Mouse (Mus musculus) stomach, embryonic 15.5 days (tissue): ENCODE results near the gene Trpv6. TPM values are rescaled to one million over a fixed set of nuclear protein-coding genes. Genes with fewer than 3 reads are reported as not detected.

ENCODE experiments used
- ATAC-seq: fragments of 200-750 bp; cut with Nextera tagmentation; 2 replicates; pipeline ENCODE4 v1.8.0; 2017; ENCODE audit warnings: low read depth, moderate number of reproducible peaks, moderate TSS enrichment; ENCODE audit not compliant: insufficient read depth, low FRiP score
- H3K27ac ChIP-seq: fragments of 300-500 bp; sonication (generic); 2 replicates; pipeline ENCODE4 v1.5.1; 2015; ENCODE audit warnings: mild to moderate bottlenecking, inconsistent platforms
- H3K27me3 ChIP-seq: fragments of 300-500 bp; sonication (generic); replicated peaks from 2 replicates; pipeline ENCODE4 v1.6.1; 2015; ENCODE audit warnings: inconsistent platforms
- H3K36me3 ChIP-seq: fragments of 300-500 bp; sonication (generic); 2 replicates; pipeline ENCODE4 v1.6.1; 2015; ENCODE audit warnings: inconsistent platforms
- H3K4me1 ChIP-seq: fragments of 300-500 bp; sonication (generic); 2 replicates; pipeline ENCODE4 v1.6.1; 2015; ENCODE audit warnings: inconsistent platforms
- H3K4me2 ChIP-seq: fragments of 300-500 bp; sonication (generic); 2 replicates; pipeline ENCODE4 v1.6.1; 2015; ENCODE audit warnings: mild to moderate bottlenecking, inconsistent platforms
- H3K4me3 ChIP-seq: fragments of 300-500 bp; sonication (generic); replicated peaks from 2 replicates; pipeline ENCODE4 v1.5.1; 2015; ENCODE audit warnings: inconsistent platforms
- H3K9ac ChIP-seq: fragments of 300-500 bp; sonication (generic); 2 replicates; pipeline ENCODE4 v1.6.1; 2015; ENCODE audit warnings: inconsistent platforms
- H3K9me3 ChIP-seq: fragments of 300-500 bp; sonication (generic); 2 replicates; pipeline ENCODE4 v1.6.1; 2016; ENCODE audit warnings: inconsistent platforms
- WGBS: fragments of 180-500 bp; shearing (Covaris S2); methylation state at CpG from one replicate; pipeline ENCODE4 v1.1.7; 2015; 5-methylcytosine and 5-hydroxymethylcytosine counted together
- polyA plus RNA-seq: library from polyadenylated mRNA; unstranded; fragments of >200 nt; fragmentation: Nextera tagmentation; extraction: Ambion mirVana; gene quantifications from 2 replicates; pipeline ENCODE4 v1.2.1, GENCODE M21; 2015

Gene Trpv6
- polyA plus RNA-seq, result 5.0 and 5.3 TPM in 2 replicates

- Histone ChIP-seq H3K4me3 (peak within 1 kb of the TSS; percentile 34), H3K4me2 (peak within 1 kb of the TSS; percentile 35; the same call in 1 of the 2 replicates), H3K27ac (no peak within 1 kb of the TSS), H3K9ac (peak within 1 kb of the TSS; percentile 8; the same call in 1 of the 2 replicates), H3K4me1 (no peaks in the 10 kb centered on the region), H3K36me3 (no peaks in the 10 kb centered on the region), H3K9me3 (no peaks in the 10 kb centered on the region), H3K27me3 (no peaks in the 10 kb centered on the region)
- no peak; the same call in 1 of the 2 replicates for ATAC-seq
- 25% methylated on average over 5 of the region's 5 CpGs for WGBS
Observed at GRCm38 (mm10) chr6:41636178-41636577, at the start of gene Trpv6. TSS of gene Trpv6 (minus strand) at chr6:41636405.

DNA sequence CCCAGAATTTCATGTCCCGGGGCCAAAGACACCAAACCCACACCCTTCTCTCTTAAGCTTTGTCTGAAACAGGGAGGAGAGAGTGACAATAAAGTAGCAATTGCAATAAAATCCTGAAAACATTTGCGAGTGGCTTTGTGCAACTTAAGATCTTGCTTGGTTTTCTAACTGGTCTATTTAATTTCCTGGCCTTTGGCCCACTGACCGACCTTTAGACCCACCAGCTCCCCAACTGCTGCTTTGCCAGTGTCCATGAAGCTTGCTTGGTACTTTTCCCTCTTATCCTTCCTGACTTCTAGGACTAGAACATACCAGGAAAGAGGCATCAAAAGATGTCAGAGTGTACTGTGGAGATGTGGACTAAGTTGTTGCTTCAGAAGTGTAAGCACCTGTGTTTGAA is 49.4 kb upstream of the Trpv6 start:
- ATAC-seq, result no peak
- no peak overlapping the region for H3K4me3 ChIP-seq
- H3K27me3 ChIP-seq, result no peaks in the 10 kb centered on the region
- no peaks in the 10 kb centered on the region for H3K4me1 ChIP-seq
- H3K27ac ChIP-seq, result no peak overlapping the region
- H3K36me3 ChIP-seq, result no peaks in the 10 kb centered on the region
- H3K4me2 ChIP-seq, result no peak overlapping the region
- no peak overlapping the region for H3K9ac ChIP-seq
- WGBS, result 90% methylated on average over 3 of the region's 3 CpGs
- no peaks in the 10 kb centered on the region for H3K9me3 ChIP-seq

GRCm38 (mm10) chr6:41684911-41685310 is 48.7 kb upstream of the Trpv6 start:
- H3K27me3 ChIP-seq, result no peaks in the 10 kb centered on the region
- no peak overlapping the region for H3K27ac ChIP-seq
- H3K4me1 ChIP-seq, result no peaks in the 10 kb centered on the region
- no peak overlapping the region for H3K4me2 ChIP-seq
- H3K9ac ChIP-seq, result no peak overlapping the region
- H3K4me3 ChIP-seq, result no peak overlapping the region
- 79% methylated on average over 5 of the region's 5 CpGs for WGBS
- no peaks in the 10 kb centered on the region for H3K36me3 ChIP-seq
- ATAC-seq, result no peak
- H3K9me3 ChIP-seq, result no peaks in the 10 kb centered on the region

DNA sequence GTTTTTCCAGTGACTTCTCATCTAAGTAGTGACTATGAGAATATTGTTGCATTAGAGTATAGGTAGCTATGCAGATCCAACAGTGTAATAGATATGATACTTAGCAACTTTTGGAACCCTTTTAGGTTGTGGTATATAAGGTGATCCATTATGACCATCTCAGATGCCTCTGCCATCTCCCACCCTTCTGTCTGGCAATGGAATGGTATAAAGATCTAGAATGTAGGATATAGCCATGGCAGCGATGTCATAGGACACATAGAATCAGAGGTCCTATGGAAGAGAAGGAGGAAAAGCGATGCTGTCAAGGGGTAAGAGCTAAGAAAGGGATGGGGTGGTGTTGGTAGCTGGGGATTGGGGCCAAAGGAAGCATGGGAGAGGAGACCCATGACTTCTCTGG is 47.9 kb upstream of the Trpv6 start, which contains the start of gene Llcfc1:
TSS of gene Llcfc1 (plus strand) at position 301 of the 400 bp plus-strand sequence.
- Histone ChIP-seq H3K9ac (no peak within 1 kb of the TSS), H3K4me2 (no peak within 1 kb of the TSS), H3K27me3 (no peaks in the 10 kb centered on the region), H3K9me3 (no peaks in the 10 kb centered on the region), H3K4me1 (no peaks in the 10 kb centered on the region), H3K4me3 (no peak within 1 kb of the TSS), H3K36me3 (no peaks in the 10 kb centered on the region), H3K27ac (no peak within 1 kb of the TSS)
- no peak for ATAC-seq
- WGBS, result 79% methylated on average over 2 of the region's 2 CpGs

DNA sequence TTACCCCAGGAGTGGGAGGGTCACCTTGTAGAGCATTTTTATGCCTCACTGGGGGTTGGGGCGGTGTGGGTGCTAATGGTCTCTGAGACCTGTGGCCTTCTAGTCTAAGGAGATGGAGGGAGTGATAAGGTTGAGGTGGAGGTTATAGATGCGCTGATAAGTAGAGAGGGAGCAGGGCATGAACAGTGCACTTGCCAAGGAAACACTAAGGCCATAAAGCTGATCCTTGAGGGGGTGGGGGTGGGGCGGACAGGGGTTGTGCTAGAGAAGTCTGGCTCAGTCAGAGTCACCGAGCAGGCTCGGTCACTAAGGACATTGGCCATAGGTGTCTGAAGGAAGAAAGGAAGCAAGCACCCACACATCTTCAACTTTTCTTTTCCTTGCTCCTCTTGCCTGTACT is 45.5 kb upstream of the Trpv6 start:
- no peak overlapping the region for H3K4me3 ChIP-seq
- no peaks in the 10 kb centered on the region for H3K36me3 ChIP-seq
- no peak for ATAC-seq
- H3K9ac ChIP-seq, result no peak overlapping the region
- H3K4me1 ChIP-seq, result no peaks in the 10 kb centered on the region
- H3K4me2 ChIP-seq, result no peak overlapping the region
- 71% methylated on average over 5 of the region's 5 CpGs for WGBS
- no peaks in the 10 kb centered on the region for H3K9me3 ChIP-seq
- no peaks in the 10 kb centered on the region for H3K27me3 ChIP-seq
- no peak overlapping the region for H3K27ac ChIP-seq

- Histone ChIP-seq H3K36me3 (no peaks in the 10 kb centered on the region), H3K4me3 (no peak within 1 kb of the TSS), H3K9me3 (no peaks in the 10 kb centered on the region), H3K9ac (no peak within 1 kb of the TSS), H3K27me3 (no peaks in the 10 kb centered on the region), H3K4me2 (no peak within 1 kb of the TSS), H3K4me1 (no peaks in the 10 kb centered on the region), H3K27ac (no peak within 1 kb of the TSS)
- ATAC-seq, result no peak
- 72% methylated on average over 1 of the region's 1 CpGs for WGBS
Observed at GRCm38 (mm10) chr6:41680669-41681068, 44.5 kb upstream of the Trpv6 start, which contains the start of gene Trpv5. TSS of gene Trpv5 (minus strand) at chr6:41680769.

- no peak for ATAC-seq
- Histone ChIP-seq H3K27me3 (no peaks in the 10 kb centered on the region), H3K36me3 (no peaks in the 10 kb centered on the region), H3K27ac (no peak overlapping the region), H3K9ac (no peak overlapping the region), H3K4me3 (no peak overlapping the region), H3K4me1 (no peaks in the 10 kb centered on the region), H3K4me2 (no peak overlapping the region), H3K9me3 (no peaks in the 10 kb centered on the region)
- 91% methylated on average over 2 of the region's 2 CpGs for WGBS
Observed at GRCm38 (mm10) chr6:41676530-41676929, 40.3 kb upstream of the Trpv6 start.

DNA sequence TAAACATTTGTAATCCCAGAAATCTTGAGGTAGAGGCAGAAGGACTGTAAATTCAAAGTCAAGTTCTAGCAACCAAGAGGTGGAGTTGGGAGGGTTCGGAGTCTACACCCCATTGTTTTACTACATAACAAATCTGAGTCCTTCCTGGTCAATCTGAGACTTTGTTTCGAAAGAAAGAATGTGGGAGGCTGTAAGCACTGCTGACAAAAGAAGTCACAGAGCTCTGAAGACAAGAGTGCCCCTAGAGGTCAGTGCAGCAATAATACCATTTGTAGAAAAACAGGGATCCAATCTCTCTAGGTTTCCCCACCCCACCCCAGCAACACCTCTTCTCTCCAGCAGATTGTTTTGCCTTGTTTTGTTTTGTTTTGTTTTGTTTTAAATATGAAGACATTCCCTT is 26.1 kb upstream of the Trpv6 start:
- Histone ChIP-seq H3K4me2 (no peak overlapping the region), H3K9ac (no peak overlapping the region), H3K36me3 (no peaks in the 10 kb centered on the region), H3K9me3 (no peaks in the 10 kb centered on the region), H3K27ac (no peak overlapping the region), H3K4me1 (no peaks in the 10 kb centered on the region), H3K4me3 (no peak overlapping the region), H3K27me3 (no peaks in the 10 kb centered on the region)
- no peak for ATAC-seq
- WGBS, result 27% methylated on average over 2 of the region's 2 CpGs

- no peaks in the 10 kb centered on the region for H3K9me3 ChIP-seq
- no peak overlapping the region for H3K27ac ChIP-seq
- H3K4me3 ChIP-seq, result no peak overlapping the region
- H3K4me1 ChIP-seq, result no peaks in the 10 kb centered on the region
- no peaks in the 10 kb centered on the region for H3K36me3 ChIP-seq
- H3K27me3 ChIP-seq, result no peaks in the 10 kb centered on the region
- ATAC-seq, result no peak
- no peak overlapping the region for H3K4me2 ChIP-seq
- H3K9ac ChIP-seq, result no peak overlapping the region
- WGBS, result 56% methylated on average over 1 of the region's 1 CpGs
Observed at GRCm38 (mm10) chr6:41658487-41658886, 22.3 kb upstream of the Trpv6 start.

DNA sequence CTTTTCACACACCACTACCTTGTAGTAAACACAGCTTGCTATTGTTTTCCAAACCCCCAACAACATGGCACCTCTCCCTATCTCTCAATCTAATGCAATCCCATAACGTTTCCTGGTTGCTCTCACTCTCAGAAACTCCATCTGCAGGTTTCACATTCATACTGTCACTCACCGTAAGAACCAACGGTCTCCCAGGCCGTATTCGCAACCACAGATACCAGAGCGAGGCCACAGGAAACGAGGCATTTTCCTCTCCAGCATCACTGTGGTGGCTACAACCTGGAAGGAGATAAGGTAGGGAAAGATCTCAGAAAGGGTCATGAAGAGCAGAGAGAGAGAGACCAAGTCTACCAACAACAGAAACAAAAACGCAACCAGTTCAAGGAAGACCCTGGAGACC is 18.4 kb upstream of the Trpv6 start:
- Histone ChIP-seq H3K4me1 (no peaks in the 10 kb centered on the region), H3K27me3 (no peaks in the 10 kb centered on the region), H3K36me3 (no peaks in the 10 kb centered on the region), H3K9ac (no peak overlapping the region), H3K27ac (no peak overlapping the region), H3K4me2 (no peak overlapping the region), H3K4me3 (no peak overlapping the region), H3K9me3 (no peaks in the 10 kb centered on the region)
- 72% methylated on average over 8 of the region's 8 CpGs for WGBS
- no peak for ATAC-seq

DNA sequence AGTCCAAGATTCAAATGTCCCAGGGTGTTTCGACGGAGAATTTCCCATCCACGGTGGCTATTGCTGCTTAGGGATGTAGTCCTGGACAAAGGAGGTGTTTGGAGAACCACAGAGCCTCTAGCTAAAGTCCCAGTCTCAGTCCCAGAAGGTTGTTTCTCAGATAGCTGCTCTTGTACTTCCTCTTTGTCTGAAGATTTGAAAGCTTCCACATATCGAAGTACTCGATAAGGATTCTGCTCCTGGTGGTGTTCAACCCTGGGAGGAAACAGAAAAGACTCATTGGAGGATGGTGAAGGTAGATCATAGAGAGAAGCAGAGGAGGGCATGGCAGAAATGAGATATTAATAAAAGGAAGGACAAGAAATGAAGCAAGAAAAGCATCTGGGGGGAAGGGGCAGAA is 17.0 kb upstream of the Trpv6 start:
- Histone ChIP-seq H3K9me3 (no peaks in the 10 kb centered on the region), H3K4me3 (no peak overlapping the region), H3K4me1 (no peaks in the 10 kb centered on the region), H3K36me3 (no peaks in the 10 kb centered on the region), H3K9ac (no peak overlapping the region), H3K27ac (no peak overlapping the region), H3K27me3 (no peaks in the 10 kb centered on the region), H3K4me2 (no peak overlapping the region)
- no peak for ATAC-seq
- WGBS, result 92% methylated on average over 5 of the region's 5 CpGs

GRCm38 (mm10) chr6:41646672-41647071 is 10.5 kb upstream of the Trpv6 start:
- Histone ChIP-seq H3K9ac (no peak overlapping the region), H3K9me3 (no peaks in the 10 kb centered on the region), H3K36me3 (no peaks in the 10 kb centered on the region), H3K27ac (no peak overlapping the region), H3K4me2 (no peak overlapping the region), H3K4me1 (no peaks in the 10 kb centered on the region), H3K4me3 (no peak overlapping the region), H3K27me3 (no peaks in the 10 kb centered on the region)
- no peak for ATAC-seq

GRCm38 (mm10) chr6:41646220-41646619 is 10.0 kb upstream of the Trpv6 start:
- Histone ChIP-seq H3K4me1 (no peaks in the 10 kb centered on the region), H3K36me3 (no peaks in the 10 kb centered on the region), H3K9ac (no peak overlapping the region), H3K4me2 (no peak overlapping the region), H3K4me3 (no peak overlapping the region), H3K27ac (no peak overlapping the region), H3K9me3 (no peaks in the 10 kb centered on the region), H3K27me3 (no peaks in the 10 kb centered on the region)
- 82% methylated on average over 3 of the region's 3 CpGs for WGBS
- ATAC-seq, result no peak
